Mouse (Mus musculus): ENCODE results near the gene Lamc2. TPM values are rescaled to one million over a fixed set of nuclear protein-coding genes. Genes with fewer than 3 reads are reported as not detected.

Lamc2 gene
- total RNA-seq, 4 experiments from 2014 or later = 2.3 to 4.6 (median 2.7) TPM

Other genes with a start within 250 kb of the Lamc2 start
- 100 to 1,000 TPM; 137 to 148 (median 140) TPM for gene Nmnat2, start 231.5 kb downstream of the Lamc2 start, total RNA-seq (2022)
- gene Lamc1, start 146.3 kb upstream of the Lamc2 start, total RNA-seq (2022) = 10 to 100 TPM; 25.3 to 32.3 (median 28.6) TPM
- gene Shcbp1l, start 238.7 kb upstream of the Lamc2 start, total RNA-seq (2022) = 1 to 10 TPM; 2.5 to 6.7 (median 4.3) TPM

Measured in layer of hippocampus, adult 8-10 months (tissue).